ENCODE assay signal across 17 mouse cellular contexts in the genomic region with DNA sequence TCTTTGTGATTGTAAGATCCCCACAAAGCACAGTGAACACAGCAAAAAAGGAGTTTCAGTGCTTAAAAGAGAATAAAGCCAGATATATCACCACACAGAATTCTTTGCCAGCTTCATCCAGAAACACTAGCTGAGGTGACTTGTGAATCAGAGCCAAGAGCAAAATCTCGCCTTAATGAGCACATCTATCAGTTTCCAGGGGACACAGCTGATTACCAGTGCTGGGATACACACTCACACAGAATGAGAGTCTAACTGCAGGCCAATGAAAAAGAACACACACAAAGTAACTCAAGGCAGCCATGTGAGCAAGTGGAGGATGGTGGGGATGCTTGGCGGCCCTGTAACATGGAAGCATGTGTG.
DNase-seq lines count a peak whose midpoint lies in the region; ATAC-seq and TF ChIP-seq lines count a peak whose summit lies in the region.
"Had no signal": no experiment of that assay in that cellular context is flagged by ENCODE, and none has a peak within 500 bp of the region (broad histone marks: within the 10 kb centered on the region; RNA-seq: fewer than 3 reads in every experiment).

No protein-coding gene starts in this region.

- no peaks in the 10 kb centered on the region; the same call in 1 of the 2 replicates for H3K79me2 ChIP-seq in heart, adult 2 months (replicated peaks; ENCODE audit: control insufficient read depth, insufficient read depth, low read length)

- no peak for TF ChIP-seq POLR2A in heart, adult 2 months (IDR thresholded peaks at IDR 0.05; ENCODE audit: insufficient read depth, low read depth, low read length)
- TF ChIP-seq POLR2A in olfactory bulb, adult 2 months (IDR thresholded peaks at IDR 0.05; ENCODE audit: insufficient read depth, low read depth, low read length): no peak

- 74% methylated on average over 2 of the region's 2 CpGs for WGBS in heart, adult 2 months
- 62% methylated on average over 2 of the region's 2 CpGs for WGBS in neural tube, embryonic 13.5 days
- 21% methylated on average over 2 of the region's 2 CpGs for WGBS in forebrain, embryonic 15.5 days
- 22% methylated on average over 2 of the region's 2 CpGs for whole genome bisulfite sequencing in olfactory bulb, adult 2 months

- no peaks in the 10 kb centered on the region for H3K27me3 ChIP-seq in heart, adult 2 months (ENCODE audit: control insufficient read depth, insufficient read depth, low read length)
- no peaks in the 10 kb centered on the region for H3K27me3 ChIP-seq in neural tube, embryonic 13.5 days
- H3K27me3 ChIP-seq in forebrain, embryonic 15.5 days: no peaks in the 10 kb centered on the region
- H3K27me3 ChIP-seq: lung, embryonic 15.5 days had no signal

- no peak for TF ChIP-seq EP300 in heart, adult 2 months (IDR thresholded peaks at IDR 0.05; ENCODE audit: insufficient read depth, low read depth, low read length)

- no peak overlapping the region for H3K4me2 ChIP-seq in neural tube, embryonic 13.5 days
- H3K4me2 ChIP-seq in forebrain, embryonic 15.5 days (replicated peaks): no peak overlapping the region
- H3K4me2 ChIP-seq: heart, embryonic 11.5 days; lung, embryonic 15.5 days had no signal

- ATAC-seq in neural tube, embryonic 13.5 days (ENCODE audit: low read depth): no peak
- ATAC-seq in forebrain, embryonic 15.5 days (replicated peaks): peak; percentile 78
- ATAC-seq: intestine, postnatal 0 days had no signal

- no peak overlapping the region for H3K4me3 ChIP-seq in heart, adult 2 months
- no peak overlapping the region for H3K4me3 ChIP-seq in neural tube, embryonic 13.5 days
- H3K4me3 ChIP-seq in forebrain, embryonic 15.5 days: no peak overlapping the region
- no peak overlapping the region for H3K4me3 ChIP-seq in olfactory bulb, adult 2 months (ENCODE audit: insufficient read depth, low read depth, low read length)
- H3K4me3 ChIP-seq: lung, embryonic 15.5 days had no signal

- no peaks in the 10 kb centered on the region for H3K36me3 ChIP-seq in heart, adult 2 months (ENCODE audit: control insufficient read depth, insufficient read depth, low read length)
- 0 out of 2 replicates have a peak, but pooled peaks cover 4% of the 10 kb centered on the region for H3K36me3 ChIP-seq in neural tube, embryonic 13.5 days
- no peaks in the 10 kb centered on the region for H3K36me3 ChIP-seq in forebrain, embryonic 15.5 days
- H3K36me3 ChIP-seq: lung, embryonic 15.5 days had no signal

- DNase-seq in heart, adult 11 months: peak; percentile 78
- DNase-seq in heart, adult 2 months: no peak
- DNase-seq in neural tube, embryonic 10.5 days (ENCODE audit: extremely low spot score, low spot score): no peak
- DNase-seq in urinary bladder, postnatal 10 days (ENCODE audit: low spot score): no peak
- DNase-seq in embryo, embryonic 10 days (ENCODE audit: low spot score): no peak
- DNase-seq: cerebellum, adult 9-10 months; embryo, embryonic 11 days; gastrocnemius, postnatal 14 days; heart, postnatal 36 days; kidney, postnatal 14 days; thymus, postnatal 25 days had no signal

- no peaks in the 10 kb centered on the region for H3K4me1 ChIP-seq in heart, adult 2 months (ENCODE audit: control insufficient read depth, insufficient read depth, low read length)
- peaks cover 13% of the 10 kb centered on the region for H3K4me1 ChIP-seq in neural tube, embryonic 13.5 days (replicated peaks)
- peaks cover 20% of the 10 kb centered on the region for H3K4me1 ChIP-seq in forebrain, embryonic 15.5 days
- H3K4me1 ChIP-seq in olfactory bulb, adult 2 months (ENCODE audit: control insufficient read depth, insufficient read depth, low read length): peaks cover 9% of the 10 kb centered on the region
- H3K4me1 ChIP-seq: lung, embryonic 15.5 days had no signal

- H3K9ac ChIP-seq in heart, adult 2 months (ENCODE audit: low read depth, low read length): no peak overlapping the region
- H3K9ac ChIP-seq in neural tube, embryonic 13.5 days: no peak overlapping the region
- no peak overlapping the region; the same call in 1 of the 2 replicates for H3K9ac ChIP-seq in forebrain, embryonic 15.5 days (replicated peaks)
- H3K9ac ChIP-seq: lung, embryonic 15.5 days had no signal

- TF ChIP-seq CTCF in heart, adult 2 months (IDR thresholded peaks at IDR 0.05): no peak
- no peak for TF ChIP-seq CTCF in olfactory bulb, adult 2 months (IDR thresholded peaks at IDR 0.05; ENCODE audit: insufficient read depth, low read depth, low read length)

- intact Hi-C loops in heart, adult 2 months (cut with DNase I): no loop called here

- no peaks in the 10 kb centered on the region for H3K9me3 ChIP-seq in neural tube, embryonic 13.5 days
- no peaks in the 10 kb centered on the region for H3K9me3 ChIP-seq in forebrain, embryonic 15.5 days
- H3K9me3 ChIP-seq: lung, embryonic 15.5 days had no signal

- H3K27ac ChIP-seq in heart, adult 2 months: no peak overlapping the region
- H3K27ac ChIP-seq in neural tube, embryonic 13.5 days (replicated peaks): 0 out of 2 replicates have a peak overlapping the region, but pooled peaks have one; percentile 6
- H3K27ac ChIP-seq in forebrain, embryonic 15.5 days (replicated peaks): peak overlapping the region; percentile 76
- peak overlapping the region; percentile 77 for H3K27ac ChIP-seq in olfactory bulb, adult 2 months (ENCODE audit: insufficient read depth, low read depth, low read length)
- H3K27ac ChIP-seq: lung, embryonic 15.5 days had no signal
